In the genomic region with DNA sequence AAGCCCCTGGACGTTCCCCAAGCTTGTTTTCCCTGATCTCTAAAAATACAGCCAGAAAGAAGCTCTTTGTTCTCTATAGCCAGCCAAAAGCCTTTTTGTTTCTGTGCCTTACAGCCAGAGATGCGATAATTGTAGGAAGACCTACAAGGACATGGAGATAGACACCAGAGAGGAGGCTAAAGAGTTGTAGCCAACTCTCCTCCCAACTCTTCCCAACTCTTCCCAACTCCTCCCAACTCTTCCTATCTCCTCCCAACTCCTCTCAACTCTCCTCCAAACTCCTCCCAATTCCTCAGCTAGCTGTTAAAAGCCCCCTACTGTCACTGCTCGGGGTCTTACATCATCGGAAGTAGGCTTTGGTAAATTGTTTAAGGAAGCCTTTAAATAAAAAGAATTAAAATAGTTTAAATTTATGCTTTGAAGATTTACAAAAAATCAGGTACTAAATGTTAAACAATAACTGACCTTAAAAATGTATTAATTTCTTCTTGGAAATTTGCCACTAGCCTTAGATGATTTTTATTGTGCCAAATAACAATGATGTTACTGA, we compare ENCODE assay signal across 7 mouse cellular contexts. TPM values are rescaled to one million over a fixed set of nuclear protein-coding genes. Genes with fewer than 3 reads are reported as not detected.
DNase-seq lines count a peak whose midpoint lies in the region; ATAC-seq and TF ChIP-seq lines count a peak whose summit lies in the region.
"Not testable (repeated sequence)": the region's sequence is repeated elsewhere in the genome, so short reads cannot be mapped to it uniquely, and the experiment has no call there.

No protein-coding gene starts in this region.

- peak overlapping the region; percentile 85 for H3K27ac ChIP-seq in bone marrow macrophage, adult 2 months (ENCODE audit: insufficient read depth, low read depth, low read length)
- peak overlapping the region; percentile 43; the same call in 1 of the 2 replicates for H3K27ac ChIP-seq in heart, adult 2 months
- H3K27ac ChIP-seq in kidney, adult 2 months (ENCODE audit: insufficient read depth, low read depth, low read length); lung, postnatal 0 days (ENCODE audit: low read length): not testable (repeated sequence)

- H3K4me3 ChIP-seq in bone marrow macrophage, adult 2 months (ENCODE audit: insufficient read depth, low read length); heart, adult 2 months; kidney, adult 2 months (ENCODE audit: insufficient read depth, low read depth, low read length); lung, postnatal 0 days (ENCODE audit: low read depth, low read length): not testable (repeated sequence)
- H3K4me3 ChIP-seq in myocyte: peak overlapping the region; percentile 97

- not testable (repeated sequence) for H3ac ChIP-seq in myocyte (ENCODE audit: control insufficient read depth, insufficient read length)

- H3K4me1 ChIP-seq in bone marrow macrophage, adult 2 months (ENCODE audit: control insufficient read depth, insufficient read depth, low read length); heart, adult 2 months (ENCODE audit: control insufficient read depth, insufficient read depth, low read length); kidney, adult 2 months (ENCODE audit: control insufficient read depth, insufficient read depth, low read length); lung, postnatal 0 days (ENCODE audit: insufficient read depth, low read depth, low read length): not testable (repeated sequence)

- H3K27me3 ChIP-seq in heart, adult 2 months (ENCODE audit: control insufficient read depth, insufficient read depth, low read length); kidney, adult 2 months (replicated peaks; ENCODE audit: control insufficient read depth, insufficient read depth, low read length); lung, postnatal 0 days (replicated peaks; ENCODE audit: insufficient read depth, low read length); myocyte (ENCODE audit: control insufficient read depth, insufficient read depth, insufficient read length): not testable (repeated sequence)

- not testable (repeated sequence) for TF ChIP-seq CTCF in bone marrow macrophage, adult 2 months (IDR thresholded peaks at IDR 0.05; ENCODE audit: low read depth, low read length); heart, adult 2 months (IDR thresholded peaks at IDR 0.05); kidney, adult 2 months (conservative IDR thresholded peaks at IDR 0.05; ENCODE audit: insufficient read depth, insufficient read length, low read depth, low read length); lung, postnatal 0 days (IDR thresholded peaks at IDR 0.05)

- not testable (repeated sequence) for ATAC-seq in lung, postnatal 0 days

- TF ChIP-seq POLR2A in bone marrow macrophage, adult 2 months (IDR thresholded peaks at IDR 0.05; ENCODE audit: borderline replicate concordance, low read depth, low read length); heart, adult 2 months (IDR thresholded peaks at IDR 0.05; ENCODE audit: insufficient read depth, low read depth, low read length); kidney, adult 2 months (IDR thresholded peaks at IDR 0.05; ENCODE audit: low read depth, low read length); myocyte (IDR thresholded peaks at IDR 0.05; ENCODE audit: insufficient read length, low read depth): not testable (repeated sequence)

- intact Hi-C loops in heart, adult 2 months (cut with DNase I): loop anchor here (2.0 to 5.0 kb wide), 3 partner anchors 65 to 444 kb away; a partner anchor contains a TSS

- not testable (repeated sequence) for H3K79me2 ChIP-seq in heart, adult 2 months (replicated peaks; ENCODE audit: control insufficient read depth, insufficient read depth, low read length)
- H3K79me2 ChIP-seq in myocyte (ENCODE audit: control insufficient read depth, insufficient read depth): peaks cover 32% of the 10 kb centered on the region

- not testable (repeated sequence) for TF ChIP-seq EP300 in heart, adult 2 months (IDR thresholded peaks at IDR 0.05; ENCODE audit: insufficient read depth, low read depth, low read length); lung, postnatal 0 days (IDR thresholded peaks at IDR 0.05)

- not testable (repeated sequence) for H3K4me2 ChIP-seq in lung, postnatal 0 days (replicated peaks; ENCODE audit: low read depth, low read length); myocyte (ENCODE audit: low read depth)

- WGBS in heart, adult 2 months: 67% methylated on average over 4 of the region's 4 CpGs
- 77% methylated on average over 4 of the region's 4 CpGs for WGBS in kidney, adult 2 months
- WGBS in lung, postnatal 0 days: 68% methylated on average over 4 of the region's 4 CpGs

- DNase-seq in 3134 (ENCODE audit: extremely low read depth, insufficient read length, low spot score) (peak; percentile 47), ES-CJ7 (ENCODE audit: low read depth, low spot score) (peak; percentile 30)
- not testable (repeated sequence) for DNase-seq in heart, adult 2 months
- DNase-seq in kidney, adult 2 months: peak; percentile 13
- peak; percentile 13 for DNase-seq in lung, postnatal 0 days (ENCODE audit: low spot score)

- H3K9me3 ChIP-seq in lung, postnatal 0 days (ENCODE audit: low read length): not testable (repeated sequence)

- not testable (repeated sequence) for H3K9ac ChIP-seq in heart, adult 2 months (ENCODE audit: low read depth, low read length); lung, postnatal 0 days (replicated peaks; ENCODE audit: low read depth)

- H3K36me3 ChIP-seq in heart, adult 2 months (ENCODE audit: control insufficient read depth, insufficient read depth, low read length); kidney, adult 2 months (ENCODE audit: control insufficient read depth, insufficient read depth, low read length); lung, postnatal 0 days (ENCODE audit: insufficient read depth, low read length); myocyte (ENCODE audit: control insufficient read depth, insufficient read depth): not testable (repeated sequence)

RNA-seq across cellular contexts. Expression of a gene that starts 1.3 kb away (rescaled TPM):
- 9.0 and 10.2 TPM in 2 replicates for polyA plus RNA-seq in bone marrow macrophage, adult 2 months (2012; ENCODE audit: insufficient read depth, insufficient read length, missing spikeins)
- 10 to 100 TPM in 1 of 2 experiments, 1 to 10 TPM in 1; 6.8 to 10.0 TPM for total RNA-seq in heart, adult 2 months (2021)
- polyA plus RNA-seq in heart, adult 2 months (2012; rRNA removed): 0.94 and 3.1 TPM in 2 replicates
- 1.1 and 1.3 TPM in 2 replicates for polyA plus RNA-seq in kidney, adult 2 months (2012; rRNA removed)
- polyA plus RNA-seq in lung, postnatal 0 days (2015; fragmentation: Nextera tagmentation; extraction: Ambion mirVana): 9.3 and 9.6 TPM in 2 replicates
- polyA plus RNA-seq in myocyte (2012; fragmentation: generic; extraction: Trizol): 2.8 TPM
